Mouse (Mus musculus) retina, postnatal 7 days (tissue): ENCODE measurements around the gene Snw1.

Experiments used
- DNase-seq: peaks from one replicate; pipeline ENCODE4 v3.0.0-alpha.2; 2012; ENCODE audit warnings: low read depth, low spot score

Gene Snw1

GRCm38 (mm10) chr12:87423700-87424099, 48.4 kb downstream of the Snw1 start:
- no peak for DNase-seq

DNA sequence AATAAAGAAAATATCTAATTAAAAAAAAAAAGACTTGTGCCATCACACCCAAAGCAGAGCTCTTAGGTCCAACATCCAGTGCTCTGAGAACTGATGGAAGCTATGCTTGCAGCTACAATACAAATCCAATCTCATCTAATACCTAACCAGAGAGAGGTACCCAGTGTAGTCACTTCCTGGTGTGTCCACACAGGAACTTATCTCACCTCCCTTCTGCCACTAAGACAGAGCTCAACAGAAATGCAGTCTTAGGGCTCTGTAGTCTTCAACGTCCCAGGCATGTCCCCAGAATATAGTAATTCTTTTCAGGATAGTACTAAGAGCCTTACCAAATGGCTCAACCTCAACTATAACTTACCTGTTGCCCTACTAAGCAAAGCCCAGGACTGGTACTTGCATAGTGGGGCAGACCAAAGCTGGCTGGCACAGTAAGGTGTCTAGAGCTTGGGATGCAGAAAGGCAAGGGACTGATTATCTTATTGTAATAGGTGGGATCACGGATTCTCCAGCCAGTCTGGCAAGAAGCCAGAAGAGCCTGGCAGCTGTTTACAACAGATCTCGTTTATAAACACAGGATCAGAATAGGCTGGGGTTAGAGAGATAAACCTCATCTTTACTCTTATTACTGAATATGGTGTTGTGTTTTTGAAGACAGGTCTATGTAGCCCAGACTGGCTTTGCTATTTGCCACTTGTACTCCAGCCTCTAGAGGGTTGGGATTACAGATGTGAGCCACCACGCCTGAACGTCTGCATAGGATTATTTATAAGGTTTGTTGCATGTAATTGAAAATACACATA, 50.2 kb downstream of the Snw1 start:
- DNase-seq: no peak

DNA sequence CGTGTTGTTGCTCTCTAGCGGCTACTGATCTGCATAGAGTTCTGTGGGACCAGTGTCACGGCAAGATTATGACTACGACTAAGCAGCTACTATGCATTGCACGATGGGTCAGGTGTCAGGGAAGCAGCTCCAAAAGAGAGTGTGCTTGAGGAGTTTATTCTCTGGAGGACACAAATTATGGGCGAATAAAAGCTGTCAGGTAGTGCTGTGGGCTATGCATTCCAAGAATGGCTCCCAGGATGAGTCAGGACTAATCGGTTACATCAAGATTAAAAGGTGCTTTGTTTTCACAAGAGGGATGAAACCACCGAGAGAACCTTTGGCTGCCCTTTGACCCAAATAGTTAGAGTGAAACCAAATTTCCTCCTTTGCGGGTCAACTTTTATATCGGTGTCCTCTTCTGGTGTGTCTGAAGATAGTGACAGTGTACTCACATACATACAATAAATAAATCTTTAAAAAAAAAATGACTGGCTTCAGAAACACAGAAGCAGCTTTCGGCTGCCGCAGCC, 52.0 kb downstream of the Snw1 start:
- no peak for DNase-seq

DNA sequence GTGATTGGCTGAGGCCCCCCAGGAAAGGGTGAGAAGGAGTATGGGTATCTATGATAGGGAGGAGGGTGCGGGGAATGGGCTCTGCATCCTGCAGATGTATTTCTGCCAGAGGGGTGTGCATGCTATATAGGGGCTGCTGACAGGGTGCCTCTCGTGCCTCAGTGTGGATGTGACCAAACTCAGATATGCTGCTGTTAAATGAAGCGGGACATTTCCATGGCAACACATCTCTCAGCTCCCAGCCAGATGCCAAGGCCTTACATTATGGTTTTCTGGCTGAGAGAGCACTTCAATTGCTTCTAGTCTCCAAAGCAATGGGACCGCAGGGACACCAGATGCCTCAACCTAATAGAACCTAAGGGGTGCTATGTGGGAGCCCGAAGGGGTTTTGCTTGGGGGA, 53.2 kb downstream of the Snw1 start:
- no peak for DNase-seq

DNA sequence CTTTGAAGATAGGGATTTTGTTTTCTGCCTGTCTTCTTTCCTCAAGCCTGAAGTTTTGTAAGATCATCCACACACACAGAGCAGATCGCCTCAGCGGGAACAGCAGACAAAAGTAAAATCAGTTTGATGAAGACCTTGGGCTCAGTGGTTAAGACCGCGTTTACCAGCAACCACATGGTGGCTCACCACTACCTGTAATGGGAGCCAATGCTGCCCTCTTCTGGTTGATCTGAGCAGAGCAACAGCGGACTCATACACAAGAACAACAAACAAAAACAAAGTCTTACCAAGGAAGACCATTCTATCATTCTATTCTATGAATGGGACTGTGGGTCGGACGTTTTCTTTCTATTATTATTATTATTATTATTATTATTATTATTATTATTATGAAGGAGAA, 55.4 kb downstream of the Snw1 start:
- DNase-seq: peak; percentile 30

DNA sequence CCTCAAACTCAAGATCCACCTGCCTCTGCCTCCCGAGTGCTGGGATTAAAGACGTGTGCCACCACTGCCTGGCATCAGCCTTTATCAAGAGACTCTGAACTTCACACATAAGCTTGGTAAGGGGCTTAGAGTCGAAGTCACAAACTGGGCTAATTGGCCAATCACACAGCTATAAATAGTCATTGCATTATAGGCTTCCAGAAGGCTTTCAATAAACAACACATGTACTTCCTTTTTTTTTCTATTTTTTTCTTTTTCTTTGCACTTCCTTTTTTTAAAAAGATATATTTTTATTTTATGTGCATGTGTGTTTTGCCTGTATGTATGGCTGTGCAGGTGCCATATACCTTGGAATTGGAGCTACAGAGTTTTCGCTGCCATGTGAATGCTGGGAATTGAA, 56.7 kb downstream of the Snw1 start:
- DNase-seq: no peak

- peak; percentile 61 for DNase-seq
These were observed 58.8 kb downstream of the Snw1 start for GRCm38 (mm10) chr12:87413179-87413790.

GRCm38 (mm10) chr12:87410999-87411398, 61.1 kb downstream of the Snw1 start:
- no peak for DNase-seq

GRCm38 (mm10) chr12:87409123-87409522, 63.0 kb downstream of the Snw1 start:
- DNase-seq: no peak

DNA sequence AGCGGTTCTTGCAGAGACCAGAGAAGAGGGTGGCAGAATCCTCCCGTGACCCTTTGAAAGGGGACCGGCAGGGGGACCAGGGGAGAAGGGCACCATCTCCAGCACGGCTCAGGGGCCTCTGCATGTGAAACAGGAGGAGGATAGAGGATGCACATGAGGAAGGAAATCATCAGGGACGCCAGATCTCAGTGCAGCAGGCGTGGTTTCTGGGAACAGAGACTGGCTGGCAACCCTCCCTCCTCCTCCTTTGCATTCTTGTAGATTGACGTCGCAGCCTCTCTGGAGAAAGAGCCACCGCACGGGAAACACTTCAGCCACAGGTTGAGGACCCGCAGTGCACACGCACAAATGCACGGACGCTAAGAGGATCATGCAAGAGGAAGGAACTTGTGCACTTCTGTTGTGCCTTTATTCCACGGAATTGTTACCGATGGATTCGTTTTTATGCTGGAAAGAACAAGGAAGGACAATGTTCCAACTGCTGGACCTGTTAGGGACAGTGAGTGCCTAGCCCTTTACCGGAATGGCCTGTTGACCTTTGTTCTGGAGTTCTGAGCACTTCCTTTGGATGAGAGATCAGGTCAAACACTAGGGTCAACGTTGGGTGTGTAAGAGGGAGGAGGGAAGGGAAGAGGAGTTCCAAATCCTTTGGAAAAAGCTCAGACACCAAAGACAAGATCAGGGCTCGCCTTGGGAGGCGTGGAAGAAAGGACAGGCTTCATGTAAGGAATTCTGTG, 64.0 kb downstream of the Snw1 start:
- no peak for DNase-seq

DNA sequence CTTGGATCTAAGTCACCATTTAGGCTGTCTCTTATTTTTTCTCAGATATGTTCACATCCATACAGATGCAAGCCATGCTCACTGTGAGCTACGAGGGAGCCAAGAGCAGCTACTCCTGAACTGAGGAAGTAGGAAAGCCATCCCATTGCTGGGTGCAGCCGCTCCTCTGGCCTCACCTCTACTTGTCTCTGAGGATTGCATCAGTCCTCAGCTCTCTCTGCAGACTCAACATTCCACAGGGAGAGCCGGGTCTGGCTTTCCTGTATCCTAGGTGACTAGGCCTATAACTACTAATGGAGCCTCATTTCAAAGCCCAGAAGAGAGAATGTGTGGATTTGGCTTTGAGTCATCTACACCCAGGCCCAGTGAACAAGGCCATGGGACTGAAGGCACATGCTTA, 66.4 kb downstream of the Snw1 start:
- no peak for DNase-seq

DNA sequence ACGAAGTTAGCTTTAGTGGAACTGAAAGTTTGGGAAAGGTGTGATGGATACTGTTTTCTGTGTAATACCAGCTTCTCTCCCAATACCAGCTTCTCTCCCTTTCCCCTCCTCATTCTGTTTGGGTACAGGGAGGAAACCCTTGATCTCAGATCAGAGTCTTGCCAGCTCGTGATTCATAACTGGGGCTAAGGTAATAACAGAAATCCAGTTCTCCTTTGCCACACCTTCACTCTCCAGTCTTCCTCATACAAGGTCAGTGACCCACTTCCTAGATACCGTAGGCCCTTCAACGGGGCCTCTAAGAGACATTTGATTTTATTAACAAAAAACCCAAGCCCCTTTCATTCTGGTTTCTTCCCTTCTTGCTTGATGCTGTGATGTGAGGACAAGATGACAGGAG, 66.9 kb downstream of the Snw1 start:
- DNase-seq: no peak

GRCm38 (mm10) chr12:87401883-87402282, 70.2 kb downstream of the Snw1 start:
- DNase-seq: no peak

DNA sequence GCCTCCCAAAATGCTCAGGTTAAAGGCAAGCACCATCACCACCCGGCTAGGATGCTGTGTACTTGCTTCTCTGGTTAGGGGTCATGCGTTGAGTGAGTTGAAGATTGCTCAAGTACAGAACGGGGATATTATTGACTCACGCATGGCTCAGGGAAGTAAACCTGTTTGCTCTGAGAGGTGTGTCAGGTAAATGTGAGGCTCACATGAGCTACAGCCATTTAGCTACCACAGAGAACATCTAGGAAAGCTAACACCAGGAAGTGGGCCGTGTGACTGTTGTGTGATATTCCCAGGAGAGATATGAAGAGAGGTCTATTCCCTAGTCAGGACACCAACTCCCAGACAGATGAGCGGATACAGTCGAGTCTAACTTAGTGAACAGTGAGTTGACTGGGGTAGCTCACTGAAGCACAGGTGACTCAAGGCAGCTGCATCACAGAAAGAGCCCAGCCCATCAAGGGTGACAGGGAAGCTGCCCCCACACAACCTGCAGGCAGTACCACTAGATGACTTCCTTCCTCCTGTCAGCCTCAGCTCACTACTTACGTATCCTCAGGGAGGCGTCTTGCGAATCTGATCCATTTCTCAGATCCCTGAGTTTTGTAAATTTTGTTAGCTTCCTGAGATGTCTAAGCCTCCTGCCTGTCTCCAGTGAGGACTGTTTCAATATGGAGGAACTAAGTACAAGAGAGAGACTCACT, 72.8 kb downstream of the Snw1 start:
- DNase-seq: no peak
